Mouse (Mus musculus) mature B cell (primary cell): ENCODE data around the gene Gm5431.
"Not testable (repeated sequence)": the region's sequence is repeated elsewhere in the genome, so short reads cannot be mapped to it uniquely, and the experiment has no call there.

Source experiments
- in situ Hi-C: fragments of 300-500 bp; cut with MboI; formaldehyde crosslinking; loops from 2 replicates; pipeline ENCODE4 v1.14.3; 2019

The Gm5431 gene

DNA sequence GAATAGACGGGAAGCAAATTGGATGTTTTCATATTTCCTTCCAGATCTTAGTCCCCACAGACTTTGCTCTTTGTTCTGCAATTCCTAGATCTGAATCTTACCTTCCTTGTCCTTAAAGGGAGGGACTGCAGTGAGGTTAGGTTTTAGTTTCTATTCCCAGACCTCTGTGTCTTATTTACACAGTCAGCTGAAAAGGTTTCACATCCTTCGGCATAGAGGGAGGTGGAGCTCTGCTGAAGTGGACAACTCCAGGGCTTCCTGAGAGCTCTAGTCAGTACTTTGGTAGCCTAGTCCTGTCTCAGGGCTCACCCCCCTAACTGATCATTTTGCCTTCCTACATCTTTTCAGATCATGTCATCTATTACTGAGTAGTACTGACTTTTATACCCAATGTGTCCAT is at the start of gene Gm5431:
Gene Gm5431 (minus strand): TSS at position 194 of the 400 bp plus-strand sequence.
- in situ Hi-C loops: no loop called here

- in situ Hi-C loops: not testable (repeated sequence)
Observed at GRCm38 (mm10) chr11:48946090-48946489, 44.1 kb upstream of the Gm5431 start, which contains the start of gene Psme2b. Psme2b (minus strand) TSS chr11:48946190.

DNA sequence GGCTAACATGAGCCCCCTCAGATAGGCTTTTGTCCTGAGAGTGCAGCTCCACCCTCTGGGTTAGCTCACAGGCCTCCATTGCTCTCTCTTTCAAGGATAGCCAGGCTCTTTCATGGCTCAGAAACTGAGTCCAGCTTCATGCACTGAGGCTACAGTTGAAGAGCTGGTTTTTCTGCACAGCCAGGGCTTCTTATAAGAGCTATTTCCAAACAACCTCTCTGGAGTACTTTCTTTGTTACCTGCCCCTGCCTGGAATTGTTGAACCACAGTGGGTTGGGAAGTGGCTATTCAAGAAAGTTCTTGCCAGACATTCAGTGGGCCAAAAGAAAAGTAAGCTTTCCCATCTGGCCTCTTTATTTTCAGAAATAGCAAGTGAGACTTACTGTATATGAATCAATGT is 37.3 kb upstream of the Gm5431 start:
- in situ Hi-C loops: not testable (repeated sequence)

DNA sequence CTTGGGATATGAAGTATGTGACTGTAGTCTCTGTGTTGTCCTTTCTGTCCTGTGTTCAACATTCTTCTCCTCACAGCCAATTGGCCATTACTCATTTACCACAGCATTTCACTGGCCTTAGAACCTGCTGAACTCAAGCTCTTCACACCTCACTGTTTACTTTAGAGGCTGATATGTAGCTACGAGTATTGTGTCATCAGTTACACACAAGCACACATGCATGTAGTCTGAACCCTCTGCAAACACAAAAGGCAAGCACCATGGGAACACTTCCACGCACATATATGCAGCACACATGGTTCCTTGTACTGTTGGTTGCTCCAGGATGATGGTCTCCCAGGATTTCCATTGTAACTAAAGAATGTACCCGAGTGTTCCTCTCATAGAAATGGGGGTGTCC is 33.3 kb upstream of the Gm5431 start:
- in situ Hi-C loops: not testable (repeated sequence)

DNA sequence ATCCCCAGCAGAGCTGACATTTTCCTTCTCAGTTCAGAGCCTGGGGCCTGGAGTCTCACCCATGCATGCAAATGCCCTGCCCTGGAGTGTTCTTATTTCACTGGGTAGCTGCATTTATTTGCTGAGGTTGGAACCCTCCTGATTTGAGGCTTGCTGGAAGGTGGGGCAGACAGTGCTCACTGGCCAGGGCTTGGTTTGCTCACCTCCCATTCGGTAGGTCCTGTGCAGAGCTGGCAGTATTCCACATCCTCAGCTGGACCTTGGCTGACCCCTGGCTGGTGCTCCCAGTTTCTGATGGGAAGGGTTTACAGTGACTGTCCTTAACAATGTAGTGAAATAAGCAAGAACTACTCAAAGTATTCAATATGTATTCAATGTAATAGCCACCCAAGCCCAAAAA is 31.9 kb upstream of the Gm5431 start:
- in situ Hi-C loops: not testable (repeated sequence)

DNA sequence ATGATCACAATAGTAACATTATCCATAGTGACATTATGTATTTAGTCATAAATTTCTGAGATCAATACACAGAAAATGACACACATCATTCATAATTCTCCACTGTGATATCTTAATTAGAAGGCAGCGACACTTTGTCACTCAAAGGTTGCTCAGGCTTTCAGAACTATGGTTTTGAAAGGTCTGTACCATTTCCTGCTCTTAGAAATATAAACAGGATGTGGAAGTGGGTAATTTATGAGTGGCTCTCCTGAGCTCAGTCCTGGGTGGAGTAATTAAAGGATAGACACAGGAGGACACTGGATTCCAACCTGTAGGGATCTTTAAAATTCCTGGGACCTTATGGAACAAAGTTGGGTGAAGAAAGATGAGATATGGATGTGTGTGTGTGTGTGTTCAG is 31.4 kb upstream of the Gm5431 start:
- in situ Hi-C loops: not testable (repeated sequence)

- in situ Hi-C loops: not testable (repeated sequence)
Observed at GRCm38 (mm10) chr11:48928068-48928467, 26.1 kb upstream of the Gm5431 start.

- in situ Hi-C loops: not testable (repeated sequence)
Observed at GRCm38 (mm10) chr11:48926437-48926836, 24.4 kb upstream of the Gm5431 start.

DNA sequence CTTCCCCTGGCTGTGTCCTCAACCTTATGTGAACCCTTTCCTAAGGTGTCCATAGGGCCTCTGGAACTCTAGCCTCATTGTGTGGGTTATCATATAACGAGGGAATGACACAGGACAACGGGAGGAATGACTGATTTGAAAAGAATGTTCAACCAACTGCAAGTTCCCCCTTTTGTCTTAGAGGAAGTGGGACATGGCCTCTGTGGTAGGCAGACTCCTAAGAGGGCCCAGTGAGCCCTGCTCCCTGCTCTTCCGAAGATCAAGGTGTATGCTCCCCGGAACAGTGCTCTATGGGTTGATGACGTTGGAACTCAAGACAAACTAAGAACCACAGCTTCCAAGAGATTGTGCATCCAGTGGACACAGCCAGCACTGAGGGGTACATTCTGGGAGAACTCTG is 21.8 kb upstream of the Gm5431 start:
- in situ Hi-C loops: not testable (repeated sequence)

GRCm38 (mm10) chr11:48918380-48918779 is 16.4 kb upstream of the Gm5431 start:
- in situ Hi-C loops: no loop called here

DNA sequence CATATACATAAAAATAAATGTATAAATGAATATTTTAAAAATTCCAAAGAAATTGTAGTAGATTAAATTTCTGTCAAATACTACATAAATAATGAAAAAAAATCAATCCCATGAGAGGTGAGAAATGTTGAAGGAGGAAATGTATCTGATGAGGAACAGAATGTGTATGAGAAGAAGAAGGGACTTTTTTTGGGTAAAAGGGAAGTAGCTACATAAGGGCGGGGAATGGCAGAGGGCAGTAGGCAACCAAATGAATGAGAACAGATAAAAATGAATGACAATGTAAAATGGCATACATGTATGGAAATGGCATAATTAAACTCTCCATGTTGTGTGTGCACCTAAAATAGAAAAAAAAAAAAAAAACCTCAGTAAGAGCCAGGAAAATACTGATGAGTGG is 11.6 kb upstream of the Gm5431 start:
- in situ Hi-C loops: no loop called here

DNA sequence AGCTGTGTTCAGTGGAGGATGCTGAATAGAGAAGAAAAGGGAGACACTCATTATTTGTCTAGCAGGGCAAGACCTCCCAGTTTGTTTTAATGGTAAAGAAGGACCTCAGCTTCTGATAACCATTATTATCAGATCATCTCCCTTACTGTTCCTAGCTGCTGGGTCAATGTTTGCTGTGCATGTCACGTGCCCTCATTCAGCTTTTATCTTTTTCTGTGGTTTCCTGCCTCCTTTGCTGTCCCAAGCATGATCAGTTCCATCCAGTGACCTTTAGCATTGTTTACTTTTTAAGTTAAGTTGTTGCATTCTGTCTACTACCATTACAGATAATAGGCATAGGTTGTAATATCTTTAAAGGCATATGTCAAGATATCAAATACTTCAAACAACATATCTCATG is 6.4 kb upstream of the Gm5431 start:
- in situ Hi-C loops: no loop called here

- in situ Hi-C loops: not testable (repeated sequence)
Observed at GRCm38 (mm10) chr11:48901567-48901930, 465 bp downstream of the Gm5431 start.

DNA sequence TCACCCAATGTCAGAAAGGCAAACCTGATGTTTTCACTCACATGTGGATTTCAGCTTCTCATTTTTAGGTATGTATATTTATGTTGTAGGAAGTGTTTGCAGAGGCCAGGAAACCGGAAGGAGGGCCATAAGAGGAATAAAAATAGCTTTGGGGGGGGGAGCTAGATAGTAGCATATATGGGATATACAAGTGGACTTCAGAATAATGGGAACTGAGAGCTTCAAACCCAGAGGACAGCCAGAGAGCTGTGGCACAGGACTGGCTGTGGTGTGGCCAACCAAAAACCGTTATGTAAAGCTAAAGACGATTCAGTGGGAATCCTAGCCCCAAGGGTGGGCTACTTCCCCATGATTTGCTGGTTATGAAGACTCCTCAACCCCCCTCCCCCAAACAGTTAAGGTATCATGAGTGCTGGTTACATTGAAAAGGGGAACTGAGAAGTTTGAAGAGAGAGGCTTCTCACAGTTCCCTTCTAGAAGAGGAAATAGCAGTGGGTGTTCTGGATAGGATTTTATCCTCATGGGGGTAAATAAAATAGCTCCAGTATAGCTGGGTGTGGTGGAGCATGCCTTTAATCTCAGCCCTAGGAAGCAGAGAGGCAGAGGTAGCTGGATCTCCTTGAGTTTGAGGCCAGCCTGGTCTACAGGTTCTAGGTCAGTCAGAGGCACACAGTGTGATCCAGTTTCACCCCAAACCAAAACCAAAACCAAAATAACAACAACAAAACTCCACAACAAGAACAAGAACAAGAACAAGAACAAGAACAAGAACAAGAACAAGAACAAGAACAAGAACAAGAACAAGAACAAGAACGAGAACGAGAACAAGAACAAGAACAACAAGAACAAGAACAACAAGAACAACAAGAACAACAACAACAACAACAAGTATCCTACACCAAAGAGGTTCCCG is 1.1 kb downstream of the Gm5431 start:
- in situ Hi-C loops: not testable (repeated sequence)

DNA sequence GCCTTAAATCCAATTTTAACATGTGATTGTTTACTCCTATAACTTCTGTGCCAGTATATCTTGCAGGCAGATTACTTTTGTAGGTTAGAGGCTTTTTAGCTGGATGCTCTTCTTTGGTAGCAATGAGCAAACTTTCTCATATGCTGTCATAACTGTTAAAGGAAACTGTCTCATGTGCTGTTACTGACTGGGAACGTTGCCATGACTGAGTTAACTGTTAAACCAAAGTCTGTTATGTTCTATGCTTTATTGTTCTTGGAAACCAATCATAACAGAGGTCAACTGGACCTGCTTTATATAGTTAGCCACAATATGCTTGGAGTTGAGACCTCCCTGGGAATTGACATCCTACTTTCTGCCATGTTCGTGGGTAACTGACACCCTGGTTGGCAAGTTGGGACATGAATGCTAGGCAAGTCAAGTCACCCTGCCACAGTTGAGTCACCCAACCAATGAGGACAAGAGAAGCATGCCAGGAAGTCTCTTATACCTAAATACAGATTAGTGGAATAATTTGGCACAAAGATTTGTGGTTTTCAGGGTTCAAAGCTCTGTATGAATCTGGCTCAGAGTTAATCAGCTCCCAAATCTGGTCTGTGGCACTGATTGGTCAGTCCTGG is 3.1 kb downstream of the Gm5431 start:
- in situ Hi-C loops: no loop called here

DNA sequence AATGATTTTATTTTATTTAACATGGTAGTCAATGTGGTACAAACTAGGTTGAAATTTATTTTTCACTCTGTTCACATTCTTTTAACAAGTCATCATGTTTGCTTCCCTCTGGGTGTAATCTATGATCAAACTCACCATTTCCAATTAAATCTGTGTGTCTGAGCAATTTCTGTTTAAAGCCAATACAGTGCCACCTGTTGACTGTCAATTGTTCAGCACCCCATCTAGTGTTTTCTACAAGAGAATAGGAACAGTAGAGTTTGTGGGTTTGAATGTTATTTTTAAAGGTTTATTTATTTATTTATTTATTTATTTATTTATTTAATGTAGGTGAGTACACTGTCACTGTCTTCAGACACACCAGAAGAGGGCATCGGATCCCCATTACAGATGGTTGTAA is 25.3 kb downstream of the Gm5431 start:
- in situ Hi-C loops: no loop called here

DNA sequence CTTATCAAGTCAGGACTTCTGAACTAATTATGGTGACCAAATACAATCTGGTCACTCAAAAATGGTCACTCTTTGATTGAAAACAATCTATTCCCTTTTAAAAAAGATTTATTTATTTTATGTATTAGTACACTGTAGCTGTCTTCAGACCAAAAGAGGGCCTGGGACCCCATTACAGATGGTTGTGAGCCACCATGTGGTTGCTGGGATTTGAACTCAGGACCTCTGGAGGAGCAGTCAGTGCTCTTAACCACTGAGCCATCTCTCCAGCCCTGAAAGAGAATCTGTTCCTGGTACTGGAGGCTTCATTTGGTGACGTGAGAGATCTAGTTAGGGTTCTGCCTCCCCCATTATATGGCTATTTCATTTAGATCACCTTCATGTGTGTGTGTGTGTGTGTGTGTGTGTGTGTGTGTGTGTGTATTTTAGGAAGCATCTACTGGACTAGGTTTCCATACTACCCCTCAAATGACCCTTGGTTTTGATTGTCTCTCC is 26.6 kb downstream of the Gm5431 start:
- in situ Hi-C loops: not testable (repeated sequence)

DNA sequence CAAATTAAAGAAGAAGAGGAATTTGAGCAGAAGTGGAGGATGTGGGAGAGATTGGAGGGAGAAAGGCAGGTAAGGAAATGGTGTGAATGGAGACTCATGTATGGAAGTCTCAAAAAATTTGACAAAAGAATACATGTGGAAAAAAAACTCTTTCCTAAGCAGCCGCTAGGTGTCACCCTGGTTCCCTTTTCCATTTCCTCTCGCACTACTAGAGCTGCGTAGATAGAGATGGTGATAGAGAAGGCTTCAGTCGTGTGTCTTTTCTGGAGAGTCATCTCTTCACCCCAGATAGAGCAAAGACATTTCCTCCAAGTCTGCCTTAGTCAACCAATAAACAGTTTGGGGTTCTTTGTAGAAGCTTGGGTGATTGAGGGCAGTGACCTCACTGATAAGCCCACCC is 27.5 kb downstream of the Gm5431 start:
- in situ Hi-C loops: no loop called here

DNA sequence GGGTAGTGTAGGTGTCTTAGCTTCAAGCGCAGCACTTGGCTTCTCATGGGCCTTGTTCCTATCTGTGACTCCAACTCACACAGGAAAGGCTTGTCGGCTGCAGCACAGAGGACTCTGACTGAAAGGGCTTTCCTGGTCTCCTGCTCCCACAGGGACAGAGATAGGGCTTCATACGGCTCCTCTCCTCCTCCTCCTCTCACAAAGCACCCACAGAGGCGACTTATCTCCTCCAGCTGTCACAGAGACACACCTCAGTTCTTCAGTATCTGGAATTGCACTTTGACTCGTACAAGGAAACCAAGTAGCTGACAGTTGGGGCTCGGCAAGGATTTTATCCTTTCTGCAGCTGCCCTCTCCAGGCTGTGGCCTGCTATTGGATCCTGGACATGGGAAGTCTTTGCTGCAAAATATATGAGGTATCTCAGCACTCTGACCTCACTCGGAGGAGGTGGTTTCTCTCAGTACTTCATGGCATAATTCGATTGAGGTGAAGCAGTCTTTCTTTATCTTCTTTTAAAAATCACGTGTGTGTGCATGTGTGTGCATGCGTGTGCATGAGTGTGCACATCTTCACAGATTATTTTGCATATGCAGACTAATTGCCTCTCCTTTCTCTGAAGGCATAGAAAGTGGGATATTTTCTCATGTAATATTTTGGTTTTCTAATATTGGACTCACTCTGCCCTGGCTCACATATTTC is 28.3 kb downstream of the Gm5431 start:
- in situ Hi-C loops: no loop called here

GRCm38 (mm10) chr11:48872695-48873300 is 29.2 kb downstream of the Gm5431 start:
- in situ Hi-C loops: no loop called here

DNA sequence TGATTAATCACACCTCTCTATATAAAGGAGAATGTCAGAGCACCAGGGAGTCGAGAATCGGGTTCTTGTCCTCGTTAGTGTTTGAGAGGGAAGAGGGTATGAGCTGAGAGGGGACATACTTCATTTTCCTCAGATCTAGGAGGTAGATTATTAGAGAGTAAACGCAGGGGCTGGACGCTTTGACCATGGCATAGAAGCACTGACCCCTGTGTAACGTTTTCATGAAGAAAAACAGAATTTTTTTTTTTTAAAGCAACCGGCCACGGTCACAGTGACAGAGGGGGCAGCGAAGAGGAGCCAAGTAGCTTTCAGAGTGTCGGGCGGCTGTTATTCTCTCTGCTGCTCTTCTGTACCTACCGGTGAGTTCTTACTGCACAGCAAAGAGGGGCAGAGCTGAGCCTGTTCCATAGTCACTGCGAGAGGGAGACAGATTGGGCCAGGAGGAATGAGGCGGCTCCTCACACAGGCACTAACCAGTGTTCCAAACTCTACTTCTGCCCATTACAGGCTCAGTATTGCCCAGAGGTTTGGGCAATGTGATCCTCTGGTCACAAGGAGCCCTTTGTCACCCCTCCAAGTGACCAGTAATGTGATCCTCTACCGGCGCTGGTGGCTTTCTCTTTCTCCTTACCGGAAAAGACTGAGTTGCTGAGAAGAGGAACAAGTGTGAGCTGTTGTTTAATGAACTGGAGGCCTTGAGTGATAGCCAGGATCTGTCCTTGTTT is 30.0 kb downstream of the Gm5431 start:
- in situ Hi-C loops: no loop called here
